Mouse (Mus musculus): Measurements from ENCODE around the gene Tmeff2. TPM values are rescaled to one million over a fixed set of nuclear protein-coding genes. Genes with fewer than 3 reads are reported as not detected.

Gene Tmeff2
- polyA plus RNA-seq, 2 experiments: 0.29 to 0.41 TPM

DNA sequence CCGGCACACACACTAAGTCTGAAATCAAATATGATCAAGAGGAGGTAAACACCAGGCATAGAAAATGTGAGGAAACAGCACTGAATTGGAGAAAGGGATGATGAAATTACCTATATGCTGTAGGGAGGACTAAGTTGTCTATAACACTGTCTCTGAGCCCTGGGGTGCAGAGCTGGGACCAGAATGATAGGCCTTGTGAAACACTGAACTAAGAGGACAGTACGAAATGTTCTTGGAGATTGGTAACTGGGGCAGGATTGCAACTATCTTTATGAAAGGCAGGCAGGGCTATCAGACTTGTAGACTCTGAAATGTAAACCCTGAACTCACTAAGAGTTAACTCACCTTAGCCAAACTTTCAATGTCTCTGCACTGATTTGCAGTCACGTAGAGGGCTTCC, 242.3 kb downstream of the Tmeff2 start:
- Histone ChIP-seq H3K4me3 (ENCODE audit: insufficient read depth in 1 of 2, low read depth in 2 of 2, low read length in 2 of 2) (no peak overlapping the region), H3K9ac (replicated peaks) (no peak overlapping the region), H3K27me3 (ENCODE audit: control insufficient read depth, insufficient read depth, low read length) (no peaks in the 10 kb centered on the region), H3K4me1 (replicated peaks; ENCODE audit: control insufficient read depth in 2 of 2, insufficient read depth in 2 of 2, low read length in 1 of 2) (no peaks in the 10 kb centered on the region), H3K36me3 (replicated peaks; ENCODE audit: control insufficient read depth, insufficient read depth, low read depth) (no peaks in the 10 kb centered on the region), H3K9me3 (ENCODE audit: control insufficient read depth, low read length) (no peaks in the 10 kb centered on the region), H3K27ac (no peak overlapping the region), H3K4me2 (ENCODE audit: low read depth) (no peak overlapping the region)
- ATAC-seq (ENCODE audit: insufficient read depth) (no peak), DNase-seq (ENCODE audit: low read depth in 3 of 3, low spot score in 3 of 3) (no peak)
- TF ChIP-seq EP300 (IDR thresholded peaks at IDR 0.05; ENCODE audit: low read depth) (no peak), CTCF (IDR thresholded peaks at IDR 0.05; ENCODE audit: low read depth) (no peak)
- 59% methylated on average over 3 of the region's 3 CpGs for WGBS (ENCODE audit: insufficient replicate concordance)

DNA sequence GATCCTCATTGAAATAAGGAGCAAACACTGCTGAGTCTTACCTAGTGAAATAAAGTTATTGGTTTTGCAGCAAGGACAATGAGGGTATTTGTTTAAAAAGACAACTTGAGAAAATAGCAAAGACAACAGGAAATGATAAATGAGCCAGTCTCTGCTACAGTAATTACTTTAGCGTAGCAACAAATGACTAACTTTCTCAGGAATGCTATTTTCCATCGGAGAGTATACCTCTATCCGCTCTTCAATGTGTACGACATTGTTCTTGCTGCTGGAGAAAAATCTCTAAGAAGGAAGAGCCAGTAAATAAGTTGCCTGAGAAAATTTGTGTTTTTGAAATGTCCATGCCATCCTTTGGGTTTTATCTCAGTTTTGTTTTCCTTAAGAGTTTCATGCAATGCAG, 245.2 kb downstream of the Tmeff2 start:
- Histone ChIP-seq H3K36me3 (replicated peaks; ENCODE audit: control insufficient read depth, insufficient read depth, low read depth) (no peaks in the 10 kb centered on the region), H3K27me3 (ENCODE audit: control insufficient read depth, insufficient read depth, low read length) (no peaks in the 10 kb centered on the region), H3K4me3 (ENCODE audit: insufficient read depth in 1 of 2, low read depth in 2 of 2, low read length in 2 of 2) (no peak overlapping the region), H3K27ac (no peak overlapping the region), H3K9ac (replicated peaks) (no peak overlapping the region), H3K9me3 (ENCODE audit: control insufficient read depth, low read length) (no peaks in the 10 kb centered on the region), H3K4me1 (replicated peaks; ENCODE audit: control insufficient read depth in 2 of 2, insufficient read depth in 2 of 2, low read length in 1 of 2) (no peaks in the 10 kb centered on the region), H3K4me2 (ENCODE audit: low read depth) (no peak overlapping the region)
- no peak for DNase-seq (ENCODE audit: low read depth in 3 of 3, low spot score in 3 of 3)
- no peak for ATAC-seq (ENCODE audit: insufficient read depth)
- 63% methylated on average over 4 of the region's 4 CpGs for WGBS (ENCODE audit: insufficient replicate concordance)
- TF ChIP-seq CTCF (IDR thresholded peaks at IDR 0.05; ENCODE audit: low read depth): no peak
- TF ChIP-seq EP300 (IDR thresholded peaks at IDR 0.05; ENCODE audit: low read depth): no peak

DNA sequence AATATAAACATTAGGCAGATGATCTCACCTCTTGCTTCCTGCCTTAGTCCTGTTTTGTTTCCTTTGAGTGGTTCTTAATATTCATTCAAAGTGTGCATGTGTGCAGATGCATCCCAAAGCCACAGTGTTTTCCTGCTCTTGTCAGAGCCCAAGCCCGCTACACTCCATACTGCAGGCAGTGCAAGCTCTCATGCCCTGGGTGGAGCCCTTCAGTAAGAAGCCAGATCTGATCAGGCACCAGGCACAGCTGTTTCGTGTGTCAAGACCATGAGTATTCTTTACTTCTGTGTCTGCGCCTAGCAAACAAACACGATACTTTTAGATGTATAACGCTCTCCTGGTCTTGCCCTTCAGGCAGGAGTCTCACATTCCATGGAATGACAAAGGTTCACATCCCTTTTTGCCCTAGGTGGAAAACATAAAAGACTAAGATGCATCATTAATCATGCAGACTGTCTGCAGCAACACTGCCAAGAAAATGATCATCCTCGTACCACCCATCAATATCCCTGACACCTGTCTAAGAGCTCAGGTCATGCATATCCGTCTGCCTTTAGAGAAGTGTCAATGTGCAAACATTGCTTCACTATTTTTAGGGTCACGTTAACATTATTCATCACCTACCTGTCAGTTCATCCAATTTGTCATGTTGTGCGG, 248.2 kb downstream of the Tmeff2 start:
- H3K9me3 ChIP-seq (ENCODE audit: control insufficient read depth, low read length): no peaks in the 10 kb centered on the region
- DNase-seq (ENCODE audit: low read depth in 3 of 3, low spot score in 3 of 3): no peak
- H3K4me1 ChIP-seq (replicated peaks; ENCODE audit: control insufficient read depth in 2 of 2, insufficient read depth in 2 of 2, low read length in 1 of 2): no peaks in the 10 kb centered on the region
- H3K9ac ChIP-seq (replicated peaks): no peak overlapping the region
- no peaks in the 10 kb centered on the region for H3K27me3 ChIP-seq (ENCODE audit: control insufficient read depth, insufficient read depth, low read length)
- WGBS (ENCODE audit: insufficient replicate concordance): 52% methylated on average over 9 of the region's 9 CpGs
- H3K27ac ChIP-seq: no peak overlapping the region
- TF ChIP-seq CTCF (IDR thresholded peaks at IDR 0.05; ENCODE audit: low read depth) (0 out of 2 replicates have a peak, but pooled peaks have one; percentile 5), EP300 (IDR thresholded peaks at IDR 0.05; ENCODE audit: low read depth) (no peak)
- H3K36me3 ChIP-seq (replicated peaks; ENCODE audit: control insufficient read depth, insufficient read depth, low read depth): no peaks in the 10 kb centered on the region
- H3K4me2 ChIP-seq (ENCODE audit: low read depth): no peak overlapping the region
- ATAC-seq (ENCODE audit: insufficient read depth): no peak
- H3K4me3 ChIP-seq (ENCODE audit: insufficient read depth in 1 of 2, low read depth in 2 of 2, low read length in 2 of 2): no peak overlapping the region

DNA sequence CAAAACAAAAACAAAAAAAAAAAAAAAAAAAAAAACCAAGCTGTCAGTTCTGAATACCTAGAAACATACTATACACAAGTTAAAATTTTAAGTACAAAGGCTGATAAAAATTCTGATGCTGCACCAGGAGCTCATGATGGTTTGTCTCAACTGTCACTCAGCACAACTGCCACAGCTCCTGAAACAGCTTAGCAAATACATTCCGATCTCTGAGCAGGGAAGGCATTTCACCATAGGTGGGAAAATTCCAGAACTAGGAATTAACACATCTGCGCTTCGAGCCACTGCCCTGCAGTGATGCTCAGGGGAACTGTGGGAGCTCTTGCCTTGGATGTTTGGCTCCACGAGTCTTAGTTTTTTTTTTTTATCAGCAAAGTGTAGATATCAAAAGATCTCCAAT, 249.0 kb downstream of the Tmeff2 start:
- no peak overlapping the region for H3K9ac ChIP-seq (replicated peaks)
- TF ChIP-seq EP300 (IDR thresholded peaks at IDR 0.05; ENCODE audit: low read depth) (no peak), CTCF (IDR thresholded peaks at IDR 0.05; ENCODE audit: low read depth) (no peak)
- WGBS (ENCODE audit: insufficient replicate concordance): 49% methylated on average over 4 of the region's 4 CpGs
- DNase-seq (ENCODE audit: low read depth in 3 of 3, low spot score in 3 of 3) (no peak), ATAC-seq (ENCODE audit: insufficient read depth) (no peak)
- H3K36me3 ChIP-seq (replicated peaks; ENCODE audit: control insufficient read depth, insufficient read depth, low read depth): no peaks in the 10 kb centered on the region
- H3K9me3 ChIP-seq (ENCODE audit: control insufficient read depth, low read length): no peaks in the 10 kb centered on the region
- no peak overlapping the region for H3K27ac ChIP-seq
- H3K4me3 ChIP-seq (ENCODE audit: insufficient read depth in 1 of 2, low read depth in 2 of 2, low read length in 2 of 2): no peak overlapping the region
- no peaks in the 10 kb centered on the region for H3K4me1 ChIP-seq (replicated peaks; ENCODE audit: control insufficient read depth in 2 of 2, insufficient read depth in 2 of 2, low read length in 1 of 2)
- no peak overlapping the region for H3K4me2 ChIP-seq (ENCODE audit: low read depth)
- no peaks in the 10 kb centered on the region for H3K27me3 ChIP-seq (ENCODE audit: control insufficient read depth, insufficient read depth, low read length)

DNA sequence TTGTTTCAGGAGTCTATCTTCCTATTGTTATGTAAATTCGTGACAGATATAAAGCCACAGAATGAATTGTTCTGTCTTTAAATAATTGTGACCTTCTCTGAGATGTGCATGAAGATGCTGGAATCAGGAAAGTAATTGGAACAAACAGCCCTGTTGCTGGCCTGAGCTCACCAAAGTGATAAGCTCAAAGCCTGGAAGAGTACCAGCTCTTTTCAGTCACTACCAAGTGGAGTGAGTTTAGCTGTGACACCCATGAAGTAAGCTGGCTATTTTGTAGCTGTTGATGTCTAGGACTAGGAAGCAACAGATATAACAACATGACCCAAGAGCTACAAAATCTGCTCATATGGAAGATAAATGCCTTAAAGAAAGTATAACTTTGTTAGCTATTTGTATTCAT, 249.4 kb downstream of the Tmeff2 start:
- ATAC-seq (ENCODE audit: insufficient read depth) (no peak), DNase-seq (ENCODE audit: low read depth in 3 of 3, low spot score in 3 of 3) (no peak)
- WGBS (ENCODE audit: insufficient replicate concordance): 59% methylated on average over 1 of the region's 1 CpGs
- Histone ChIP-seq H3K4me3 (ENCODE audit: insufficient read depth in 1 of 2, low read depth in 2 of 2, low read length in 2 of 2) (no peak overlapping the region), H3K36me3 (replicated peaks; ENCODE audit: control insufficient read depth, insufficient read depth, low read depth) (no peaks in the 10 kb centered on the region), H3K27me3 (ENCODE audit: control insufficient read depth, insufficient read depth, low read length) (no peaks in the 10 kb centered on the region), H3K27ac (no peak overlapping the region), H3K4me2 (ENCODE audit: low read depth) (no peak overlapping the region), H3K9ac (replicated peaks) (no peak overlapping the region), H3K9me3 (ENCODE audit: control insufficient read depth, low read length) (no peaks in the 10 kb centered on the region), H3K4me1 (replicated peaks; ENCODE audit: control insufficient read depth in 2 of 2, insufficient read depth in 2 of 2, low read length in 1 of 2) (no peaks in the 10 kb centered on the region)
- TF ChIP-seq EP300 (IDR thresholded peaks at IDR 0.05; ENCODE audit: low read depth): no peak
- no peak for TF ChIP-seq CTCF (IDR thresholded peaks at IDR 0.05; ENCODE audit: low read depth)
